Mouse (Mus musculus): ENCODE measurements at regions not wholly inside any gene's neighbourhood (a gene's known extent, or its start where the extent isn't known, plus 50 kb on each side); places are given as distances from the start of the nearest gene placed in this dataset.
A peak's percentile ranks its signal among the peaks of the same experiment; 100 is the strongest.

- no peak for DNase-seq (ENCODE audit: low read depth, low spot score)
Observed at GRCm38 (mm10) chr17:87531411-87532157, 84.8 kb upstream of the Calm2 start.

- no peak for DNase-seq (ENCODE audit: low read depth, low spot score)
Observed at GRCm38 (mm10) chr17:87532158-87532545, 85.4 kb upstream of the Calm2 start.

- no peak for DNase-seq (ENCODE audit: low read depth, low spot score)
Observed at GRCm38 (mm10) chr17:87532762-87533161, 86.0 kb upstream of the Calm2 start.

GRCm38 (mm10) chr17:87549568-87549967 is 86.2 kb upstream of the Epcam start:
- DNase-seq (ENCODE audit: low read depth, low spot score): no peak

GRCm38 (mm10) chr17:87550518-87551164 is 85.1 kb upstream of the Epcam start:
- no peak for DNase-seq (ENCODE audit: low read depth, low spot score)

GRCm38 (mm10) chr17:87554561-87554960 is 81.2 kb upstream of the Epcam start:
- DNase-seq (ENCODE audit: low read depth, low spot score): no peak

- DNase-seq (ENCODE audit: low read depth, low spot score): no peak
Observed at GRCm38 (mm10) chr17:87558419-87558818, 77.4 kb upstream of the Epcam start.

- no peak for DNase-seq (ENCODE audit: low read depth, low spot score)
Observed at GRCm38 (mm10) chr17:87559641-87560040, 76.1 kb upstream of the Epcam start.

GRCm38 (mm10) chr17:87560923-87561322 is 74.9 kb upstream of the Epcam start:
- no peak for DNase-seq (ENCODE audit: low read depth, low spot score)

GRCm38 (mm10) chr17:87563375-87563774 is 72.4 kb upstream of the Epcam start:
- DNase-seq (ENCODE audit: low read depth, low spot score): no peak

- no peak for DNase-seq (ENCODE audit: low read depth, low spot score)
Observed at GRCm38 (mm10) chr17:87565631-87566030, 70.1 kb upstream of the Epcam start.

GRCm38 (mm10) chr17:87566296-87566695 is 69.5 kb upstream of the Epcam start:
- no peak for DNase-seq (ENCODE audit: low read depth, low spot score)

GRCm38 (mm10) chr17:87566996-87567395 is 68.8 kb upstream of the Epcam start:
- DNase-seq (ENCODE audit: low read depth, low spot score): no peak

- no peak for DNase-seq (ENCODE audit: low read depth, low spot score)
Observed at GRCm38 (mm10) chr17:87567475-87567874, 68.3 kb upstream of the Epcam start.

GRCm38 (mm10) chr17:87569981-87570380 is 65.8 kb upstream of the Epcam start:
- no peak for DNase-seq (ENCODE audit: low read depth, low spot score)

- DNase-seq (ENCODE audit: low read depth, low spot score): peak; percentile 46
Observed at GRCm38 (mm10) chr17:87570676-87571344, 65.0 kb upstream of the Epcam start.

GRCm38 (mm10) chr17:87571345-87571932 is 64.3 kb upstream of the Epcam start:
- peak; percentile 94 for DNase-seq (ENCODE audit: low read depth, low spot score)

- DNase-seq (ENCODE audit: low read depth, low spot score): no peak
Observed at GRCm38 (mm10) chr17:87583575-87583974, 52.2 kb upstream of the Epcam start.

- DNase-seq (ENCODE audit: low read depth, low spot score): no peak
Observed at GRCm38 (mm10) chr17:87585355-87585754, 50.4 kb upstream of the Epcam start.

Measured in forelimb bud, embryonic 11.5 days (tissue).